Mouse (Mus musculus) bone marrow, adult 2 months (tissue): Measurements from ENCODE around the gene Pmm1.

Experiments used
- CTCF ChIP-seq: fragments of 200-500 bp; IDR thresholded peaks from 2 replicates; pipeline ENCODE4 v1.5.1; 2011; ENCODE audit warnings: low read length, control low read depth; ENCODE audit not compliant: control insufficient read depth, insufficient read depth
- POLR2A ChIP-seq: fragments of 200-500 bp; IDR thresholded peaks from 2 replicates; pipeline ENCODE4 v1.6.1; 2011; ENCODE audit warnings: low read depth, mild to moderate bottlenecking, control low read depth, low read length, borderline replicate concordance; ENCODE audit not compliant: control insufficient read depth

GRCm38 (mm10) chr15:81919062-81919461 is 41.7 kb downstream of the Pmm1 start:
- no peak for TF ChIP-seq CTCF
- TF ChIP-seq POLR2A: no peak
